Mouse (Mus musculus): ENCODE data around the gene Slc26a10.
"Not testable (repeated sequence)": the region's sequence is repeated elsewhere in the genome, so short reads cannot be mapped to it uniquely, and the experiment has no call there.

Gene Slc26a10

GRCm38 (mm10) chr10:127197505-127198110 is 17.2 kb upstream of the Slc26a10 start:
- DNase-seq: peak in 1 of 2 experiments; percentile 8

GRCm38 (mm10) chr10:127197104-127197503 is 16.7 kb upstream of the Slc26a10 start:
- DNase-seq: peak in 1 of 2 experiments; percentile 14

- DNase-seq: peak; percentile 53 to 68
Observed at GRCm38 (mm10) chr10:127196392-127196791, 15.9 kb upstream of the Slc26a10 start.

DNA sequence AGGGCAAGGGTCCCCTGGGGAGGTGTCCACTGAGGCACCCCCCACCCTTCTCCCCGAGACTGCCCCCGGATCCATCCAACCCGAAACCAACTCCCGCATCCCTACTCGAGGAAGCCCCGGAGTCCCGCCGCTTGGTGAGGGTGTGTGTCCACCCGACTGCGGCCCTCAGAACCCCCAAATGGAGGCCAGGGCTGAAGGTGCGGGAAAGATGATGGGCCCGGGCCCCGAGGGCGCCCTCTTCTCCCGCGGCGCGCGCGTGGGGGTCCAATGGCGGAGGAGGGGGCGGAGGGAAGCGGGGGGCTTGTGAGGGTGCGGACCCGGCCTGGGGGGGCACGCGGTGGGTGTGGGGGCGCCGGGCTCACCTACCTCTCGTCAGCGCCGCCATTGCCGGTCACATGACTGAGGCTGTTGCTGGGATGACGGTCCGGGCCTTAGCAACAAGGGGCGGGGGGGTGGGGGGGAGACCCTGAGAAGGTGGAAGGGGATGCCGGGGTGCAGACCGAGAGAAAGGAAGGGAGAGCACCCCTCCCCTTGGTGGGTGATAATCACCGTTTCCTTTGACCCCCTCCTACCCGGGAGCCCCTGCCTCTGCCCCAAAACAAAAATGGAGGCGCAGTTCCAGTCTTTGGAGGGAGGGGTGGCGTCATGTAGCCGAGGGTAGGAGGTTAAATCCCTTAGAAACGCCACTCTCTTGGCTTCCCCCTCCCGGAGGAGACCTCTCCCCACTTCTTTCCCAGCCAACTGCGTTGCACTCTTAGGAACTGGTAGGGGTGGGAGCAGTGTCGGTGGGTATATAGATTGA is 15.1 kb upstream of the Slc26a10 start, which contains the start of gene Dtx3:
TSS of gene Dtx3 (minus strand) at position 401 of the 802 bp plus-strand sequence.
- DNase-seq: peak; percentile 64 to 68

- DNase-seq: peak; percentile 76 to 82
Observed at GRCm38 (mm10) chr10:127194428-127195327, 14.2 kb upstream of the Slc26a10 start.

DNA sequence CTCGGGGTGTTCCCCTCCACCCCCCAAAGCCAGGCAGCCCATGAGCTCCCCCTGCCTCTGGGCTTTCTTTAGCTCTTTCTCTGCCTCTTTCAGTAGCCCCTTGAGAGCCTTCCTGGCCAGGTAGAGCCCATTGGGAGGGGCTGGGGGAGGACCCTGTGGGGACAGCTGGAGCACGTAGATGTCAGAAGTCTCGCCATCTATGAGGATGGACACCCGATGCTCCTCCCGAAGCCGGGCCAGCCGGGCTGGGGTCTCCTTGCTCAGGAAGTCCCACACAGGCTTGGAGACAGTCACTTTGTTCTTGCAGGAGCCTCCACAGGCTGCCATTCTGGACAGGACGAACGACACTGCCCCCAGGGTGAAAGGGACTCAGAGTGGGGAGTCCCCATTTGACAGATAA is 12.6 kb upstream of the Slc26a10 start:
- DNase-seq: no peak

GRCm38 (mm10) chr10:127192057-127192328 is 11.5 kb upstream of the Slc26a10 start:
- not testable (repeated sequence) for DNase-seq

GRCm38 (mm10) chr10:127191191-127192056 is 11.0 kb upstream of the Slc26a10 start:
- DNase-seq: no peak

GRCm38 (mm10) chr10:127190398-127191190 is 10.1 kb upstream of the Slc26a10 start:
- no peak for DNase-seq

GRCm38 (mm10) chr10:127189651-127190381 is 9.4 kb upstream of the Slc26a10 start, which contains the start of gene Arhgef25:
Gene Arhgef25, minus strand, starts transcription at chr10:127190083.
- DNase-seq: no peak

DNA sequence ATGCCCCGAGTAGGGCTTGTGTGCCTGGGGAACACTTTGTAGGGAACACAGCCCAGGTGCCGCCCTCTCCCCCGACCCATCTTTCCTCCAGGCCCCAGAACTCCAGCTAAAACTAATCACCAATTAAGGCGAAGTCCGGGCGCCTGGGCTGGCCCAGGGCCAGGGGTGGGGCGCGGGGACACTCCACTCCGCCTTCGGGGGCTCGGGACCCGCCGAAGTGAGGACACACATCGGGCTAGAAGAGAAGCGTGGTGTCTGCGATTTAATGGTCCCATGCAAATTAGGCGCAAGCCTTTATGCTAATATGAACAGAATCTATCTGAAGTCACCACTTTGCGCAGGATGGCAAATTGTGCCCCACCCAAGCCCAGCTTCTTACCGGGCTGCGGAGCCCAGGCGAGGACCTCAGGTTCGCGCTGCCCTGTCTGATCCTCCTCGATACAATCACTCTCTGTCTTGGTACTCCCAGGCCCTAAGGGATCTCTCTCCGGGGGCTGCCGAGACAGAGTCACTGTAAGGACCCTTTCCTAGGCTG is 8.7 kb upstream of the Slc26a10 start:
- peak in 1 of 2 experiments; percentile 60 for DNase-seq

DNA sequence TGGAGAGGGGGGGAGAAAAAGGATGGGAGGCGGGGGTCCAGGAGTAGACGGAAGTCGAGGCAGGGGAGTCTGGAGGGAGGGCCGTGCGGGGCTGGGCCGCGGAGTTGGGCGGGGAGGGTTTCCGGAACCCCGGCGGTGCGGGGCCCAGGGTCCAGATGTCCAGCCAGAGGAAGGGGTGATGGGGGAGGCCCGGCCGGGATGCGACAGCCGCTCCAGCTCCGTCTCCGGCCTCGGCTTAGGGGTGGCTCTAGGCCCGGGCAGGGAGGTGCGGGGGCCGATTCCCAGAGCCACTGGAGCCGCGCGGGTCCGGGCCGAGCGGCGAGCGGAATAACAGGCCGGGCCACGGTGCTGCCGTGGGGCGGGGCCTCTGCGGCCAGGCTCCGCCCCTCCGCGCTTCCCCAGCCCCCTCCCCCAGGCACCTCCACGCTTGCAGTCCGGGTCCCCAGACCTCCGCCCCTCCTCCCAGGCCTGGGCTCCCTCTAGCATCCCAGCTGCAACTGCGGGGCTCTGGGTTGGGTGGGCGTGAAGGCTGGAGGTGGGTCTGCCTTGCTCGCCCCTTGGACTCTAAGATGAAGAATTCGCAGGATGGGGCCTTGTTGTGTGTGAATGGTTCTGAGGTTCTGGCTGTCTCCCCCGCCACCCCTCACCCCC is 8.1 kb upstream of the Slc26a10 start:
- DNase-seq: peak; percentile 66 to 84

GRCm38 (mm10) chr10:127188079-127188453 is 7.6 kb upstream of the Slc26a10 start:
- no peak for DNase-seq

GRCm38 (mm10) chr10:127187371-127188078 is 7.1 kb upstream of the Slc26a10 start:
- DNase-seq: peak; percentile 55 to 70

DNA sequence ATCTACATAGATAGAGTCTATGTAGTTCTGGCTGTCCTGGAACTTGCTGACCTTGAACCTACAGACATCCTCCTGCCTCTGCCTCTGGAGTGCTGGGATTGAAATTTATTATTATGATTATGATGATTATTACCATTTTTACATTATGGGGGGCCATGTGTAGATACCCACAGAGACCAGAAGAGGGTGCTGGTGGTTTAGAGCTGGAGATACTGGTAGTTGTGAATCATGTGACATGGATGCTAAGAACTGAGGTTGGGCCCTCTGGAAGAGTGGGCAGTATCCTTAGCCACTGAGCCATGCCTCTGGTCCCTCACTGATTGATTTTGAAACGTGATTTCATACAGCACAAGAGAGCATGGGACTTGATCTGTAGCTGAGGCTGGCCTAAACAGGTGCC is 6.0 kb upstream of the Slc26a10 start:
- DNase-seq: no peak

- DNase-seq: no peak
Observed at GRCm38 (mm10) chr10:127185506-127185905, 5.1 kb upstream of the Slc26a10 start.

DNA sequence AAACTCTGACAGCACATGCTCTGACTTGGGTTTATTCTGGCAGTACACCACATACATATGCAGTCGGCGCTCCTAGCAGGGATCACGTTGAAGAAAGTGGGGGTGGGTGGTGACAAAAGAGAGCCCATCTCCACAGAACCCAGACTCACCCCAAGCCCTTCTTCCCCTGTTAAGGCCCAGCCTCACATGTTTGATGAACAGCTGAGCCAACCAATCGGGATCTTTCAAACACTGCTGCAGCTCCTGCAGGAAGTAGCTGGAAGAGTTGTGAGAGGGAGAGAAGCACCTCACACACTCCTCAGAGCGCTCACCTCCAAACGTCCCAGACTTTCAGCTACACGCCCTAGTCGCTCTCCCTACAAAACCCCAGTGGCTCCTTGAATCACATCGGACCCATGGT is 4.7 kb upstream of the Slc26a10 start:
- no peak for DNase-seq

DNA sequence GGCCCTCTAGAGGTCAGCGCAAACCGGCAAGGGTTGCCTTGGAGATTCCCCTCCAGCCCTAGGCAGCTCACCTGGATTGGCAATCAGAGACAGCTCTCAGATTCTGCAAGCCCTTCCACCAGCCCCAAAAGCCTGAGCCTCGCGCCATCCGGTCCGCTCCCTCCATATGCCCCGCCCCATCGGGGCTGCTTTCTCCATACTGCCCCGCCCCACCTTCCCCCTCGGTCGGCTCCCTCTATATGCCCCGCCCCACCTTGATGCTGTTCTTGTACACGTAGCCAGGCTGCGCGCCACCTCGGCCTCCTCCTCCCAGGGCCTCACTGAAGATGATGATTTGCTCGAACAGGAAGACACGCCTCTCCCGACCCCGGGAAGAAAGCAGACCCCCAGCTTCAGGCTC is 3.3 kb upstream of the Slc26a10 start:
- no peak for DNase-seq

DNA sequence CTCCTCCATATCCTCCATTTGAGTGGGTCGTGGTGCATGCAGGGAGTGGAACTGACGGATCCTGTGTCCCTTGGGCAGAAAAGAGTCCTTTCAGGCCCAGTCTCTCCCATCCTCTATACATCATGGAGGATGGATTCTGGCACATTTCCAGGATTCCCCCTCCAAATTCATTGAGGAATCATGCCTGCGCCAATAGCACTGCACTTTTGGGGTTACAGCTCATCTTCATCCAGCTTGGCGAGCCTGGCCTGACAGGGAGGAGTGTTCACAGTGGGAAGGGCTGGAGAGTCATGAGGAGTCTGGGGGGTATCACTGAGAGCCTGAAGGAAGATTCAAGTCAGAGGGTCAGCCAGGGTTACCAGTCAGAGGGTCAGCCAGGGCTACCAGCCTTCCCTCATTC is 2.2 kb upstream of the Slc26a10 start:
- no peak for DNase-seq

Measured in cerebellum, adult 18-20 months (tissue).